Mouse (Mus musculus) limb, embryonic 10.5 days (tissue): ENCODE data around the gene Diaph3. TPM values are rescaled to one million over a fixed set of nuclear protein-coding genes. Genes with fewer than 3 reads are reported as not detected.
"Not testable (repeated sequence)": the region's sequence is repeated elsewhere in the genome, so short reads cannot be mapped to it uniquely, and the experiment has no call there.

Source experiments
- DNase-seq: peaks from one replicate; pipeline ENCODE4 v3.0.0-alpha.2; 2017; ENCODE audit warnings: low spot score
- H3K27ac ChIP-seq: fragments of 300-500 bp; sonication (generic); 2 replicates; pipeline ENCODE4 v1.5.1; 2016; ENCODE audit warnings: mild to moderate bottlenecking
- H3K27me3 ChIP-seq: fragments of 300-500 bp; sonication (generic); 2 replicates; pipeline ENCODE4 v1.6.1; 2016; ENCODE audit warnings: low read depth, mild to moderate bottlenecking; ENCODE audit not compliant: poor library complexity, severe bottlenecking
- H3K36me3 ChIP-seq: fragments of 300-500 bp; sonication (generic); 2 replicates; pipeline ENCODE4 v1.6.1; 2016; ENCODE audit warnings: mild to moderate bottlenecking, moderate library complexity
- H3K4me1 ChIP-seq: fragments of 300-500 bp; sonication (generic); 2 replicates; pipeline ENCODE4 v1.6.1; 2016
- H3K4me3 ChIP-seq: fragments of 300-500 bp; sonication (generic); 2 replicates; pipeline ENCODE4 v1.5.1; 2016; ENCODE audit warnings: mild to moderate bottlenecking, moderate library complexity
- H3K9me3 ChIP-seq: fragments of 300-500 bp; sonication (generic); replicated peaks from 2 replicates; pipeline ENCODE4 v1.6.1; 2016; ENCODE audit warnings: mild to moderate bottlenecking
- WGBS: fragments of 180-500 bp; shearing (Covaris S2); methylation state at CpG from one replicate; pipeline ENCODE4 v1.1.7; 2016; 5-methylcytosine and 5-hydroxymethylcytosine counted together
- polyA plus RNA-seq: library from polyadenylated mRNA; unstranded; fragments of >200 nt; fragmentation: Nextera tagmentation; extraction: Ambion mirVana; gene quantifications from 2 replicates; pipeline ENCODE4 v1.2.1, GENCODE M21; 2016

Diaph3 gene
- polyA plus RNA-seq, 1 experiment from 2014 or later, result 12.6 TPM

GRCm38 (mm10) chr14:86741855-86742531 is 399.0 kb downstream of the Diaph3 start:
- H3K4me3 ChIP-seq, result no peak overlapping the region
- 90% methylated on average over 7 of the region's 7 CpGs for WGBS
- no peaks in the 10 kb centered on the region for H3K36me3 ChIP-seq
- no peak for DNase-seq
- no peaks in the 10 kb centered on the region for H3K4me1 ChIP-seq
- no peaks in the 10 kb centered on the region for H3K27me3 ChIP-seq
- no peak overlapping the region for H3K27ac ChIP-seq
- no peaks in the 10 kb centered on the region for H3K9me3 ChIP-seq

- DNase-seq, result no peak
- WGBS, result 74% methylated on average over 5 of the region's 5 CpGs
- H3K27ac ChIP-seq, result no peak overlapping the region
- H3K4me3 ChIP-seq, result no peak overlapping the region
- H3K9me3 ChIP-seq, result no peaks in the 10 kb centered on the region
- H3K36me3 ChIP-seq, result no peaks in the 10 kb centered on the region
- no peaks in the 10 kb centered on the region for H3K27me3 ChIP-seq
- no peaks in the 10 kb centered on the region for H3K4me1 ChIP-seq
These were observed 402.1 kb downstream of the Diaph3 start for GRCm38 (mm10) chr14:86738916-86739315.

- WGBS, result 88% methylated on average over 1 of the region's 1 CpGs
- Histone ChIP-seq H3K27me3 (no peaks in the 10 kb centered on the region), H3K36me3 (no peaks in the 10 kb centered on the region), H3K4me1 (no peaks in the 10 kb centered on the region), H3K9me3 (no peaks in the 10 kb centered on the region), H3K4me3 (no peak overlapping the region), H3K27ac (no peak overlapping the region)
- no peak for DNase-seq
These were observed 404.4 kb downstream of the Diaph3 start for GRCm38 (mm10) chr14:86736646-86737045.

DNA sequence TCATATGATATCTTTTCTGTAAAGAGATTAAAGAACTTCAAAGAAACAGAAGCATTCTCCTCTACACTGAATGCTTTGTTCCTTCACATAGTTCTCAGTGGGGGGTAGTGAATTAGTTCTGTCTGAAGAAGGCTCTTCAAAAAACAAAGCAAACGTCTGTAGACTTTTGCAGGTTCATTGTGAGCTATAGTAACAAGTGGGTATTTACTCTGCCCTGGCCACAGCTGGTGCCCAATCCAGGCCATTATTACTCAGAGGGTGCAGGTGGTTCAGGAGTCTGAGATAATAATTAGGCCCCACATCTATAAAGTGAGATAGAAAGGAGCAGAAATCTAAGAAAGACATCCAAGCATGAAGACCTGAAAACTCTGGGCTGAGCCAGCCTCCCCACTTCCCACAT is 409.7 kb downstream of the Diaph3 start:
- no peak for DNase-seq

GRCm38 (mm10) chr14:86729617-86730098 is 411.4 kb downstream of the Diaph3 start:
- Histone ChIP-seq H3K36me3 (no peaks in the 10 kb centered on the region), H3K9me3 (no peaks in the 10 kb centered on the region), H3K4me3 (no peak overlapping the region), H3K4me1 (no peaks in the 10 kb centered on the region), H3K27ac (no peak overlapping the region), H3K27me3 (no peaks in the 10 kb centered on the region)
- DNase-seq, result no peak
- 81% methylated on average over 4 of the region's 4 CpGs for WGBS

More for the DNA sequence above, 409.7 kb downstream of the Diaph3 start:
- Histone ChIP-seq H3K27ac (no peak overlapping the region), H3K4me1 (no peaks in the 10 kb centered on the region), H3K27me3 (no peaks in the 10 kb centered on the region), H3K9me3 (no peaks in the 10 kb centered on the region), H3K36me3 (no peaks in the 10 kb centered on the region), H3K4me3 (no peak overlapping the region)
- WGBS, result 23% methylated on average over 1 of the region's 1 CpGs

- Histone ChIP-seq H3K27ac (no peak overlapping the region), H3K27me3 (no peaks in the 10 kb centered on the region), H3K4me1 (no peaks in the 10 kb centered on the region), H3K9me3 (no peaks in the 10 kb centered on the region), H3K36me3 (no peaks in the 10 kb centered on the region), H3K4me3 (no peak overlapping the region)
- DNase-seq, result no peak
- 89% methylated on average over 5 of the region's 5 CpGs for WGBS
These were observed 413.4 kb downstream of the Diaph3 start for GRCm38 (mm10) chr14:86727538-86728045.

GRCm38 (mm10) chr14:86721768-86722167 is 419.3 kb downstream of the Diaph3 start:
- DNase-seq, result no peak
- no peak overlapping the region for H3K4me3 ChIP-seq
- 91% methylated on average over 6 of the region's 6 CpGs for WGBS

GRCm38 (mm10) chr14:86721082-86721481 is 420.0 kb downstream of the Diaph3 start:
- Histone ChIP-seq H3K9me3 (no peaks in the 10 kb centered on the region), H3K4me3 (no peak overlapping the region), H3K36me3 (no peaks in the 10 kb centered on the region), H3K27me3 (no peaks in the 10 kb centered on the region), H3K4me1 (no peaks in the 10 kb centered on the region), H3K27ac (no peak overlapping the region)
- no peak for DNase-seq
- 89% methylated on average over 3 of the region's 3 CpGs for WGBS

More at GRCm38 (mm10) chr14:86721768-86722167, 419.3 kb downstream of the Diaph3 start:
- no peaks in the 10 kb centered on the region for H3K27me3 ChIP-seq
- H3K4me1 ChIP-seq, result no peaks in the 10 kb centered on the region
- H3K36me3 ChIP-seq, result no peaks in the 10 kb centered on the region
- H3K9me3 ChIP-seq, result no peaks in the 10 kb centered on the region
- no peak overlapping the region for H3K27ac ChIP-seq

GRCm38 (mm10) chr14:86720408-86720807 is 420.6 kb downstream of the Diaph3 start:
- H3K4me3 ChIP-seq, H3K9me3 ChIP-seq, H3K36me3 ChIP-seq, DNase-seq, H3K4me1 ChIP-seq, H3K27ac ChIP-seq, H3K27me3 ChIP-seq: not testable (repeated sequence)

DNA sequence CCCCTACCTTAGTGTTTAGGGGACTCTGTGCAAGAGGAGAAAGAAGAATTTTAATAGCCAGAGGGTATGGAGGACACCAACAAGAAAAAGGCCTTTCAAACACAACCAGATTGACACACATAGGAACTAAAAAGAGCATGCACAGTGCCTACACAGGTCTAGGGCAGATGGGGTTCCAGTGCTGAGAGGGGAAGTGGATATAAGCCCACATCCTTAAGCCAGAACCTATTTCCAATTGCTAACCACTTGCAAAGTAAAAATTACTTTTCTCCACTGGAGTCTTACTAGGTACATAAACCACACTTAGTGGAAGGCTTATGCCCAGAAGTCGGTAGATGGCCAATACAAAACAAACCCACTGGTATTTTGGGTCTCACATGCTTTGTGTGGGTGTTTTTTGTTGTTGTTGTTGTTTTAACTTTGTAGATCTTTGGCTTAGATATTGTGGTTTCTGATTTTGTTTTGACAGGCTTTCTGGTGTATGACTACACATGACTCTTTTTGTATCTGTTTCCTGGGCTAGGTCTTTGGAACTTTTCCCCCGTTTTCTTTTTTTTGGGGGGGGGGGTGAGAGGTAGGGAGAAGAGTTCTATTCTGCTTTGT is 426.8 kb downstream of the Diaph3 start:
- Histone ChIP-seq H3K27me3 (no peaks in the 10 kb centered on the region), H3K4me3 (no peak overlapping the region), H3K27ac (no peak overlapping the region), H3K9me3 (no peaks in the 10 kb centered on the region), H3K36me3 (no peaks in the 10 kb centered on the region), H3K4me1 (peaks cover 8% of the 10 kb centered on the region; the same call in 1 of the 2 replicates)
- 84% methylated on average over 2 of the region's 2 CpGs for WGBS
- DNase-seq, result no peak

DNA sequence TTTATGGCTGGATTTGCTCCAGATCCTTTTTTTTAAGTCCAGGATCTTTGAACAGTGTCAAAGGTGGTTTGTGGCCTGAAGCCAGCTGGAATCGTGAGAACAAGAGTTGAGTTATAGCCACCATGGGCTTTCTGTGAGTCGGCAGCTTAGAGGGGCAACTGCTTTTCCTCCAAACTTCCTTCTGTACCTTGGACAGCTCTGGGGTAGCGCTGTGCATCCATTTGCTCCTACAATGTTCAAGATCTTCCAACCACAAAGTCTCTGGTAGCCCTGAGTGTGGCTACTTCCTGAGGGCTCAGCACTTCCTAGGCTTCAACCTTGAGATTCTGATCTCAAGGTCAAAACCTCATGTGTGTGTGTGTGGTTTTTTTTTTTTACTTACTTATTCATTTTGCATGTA is 437.0 kb downstream of the Diaph3 start:
- Histone ChIP-seq H3K36me3 (no peaks in the 10 kb centered on the region), H3K27ac (no peak overlapping the region), H3K27me3 (no peaks in the 10 kb centered on the region), H3K9me3 (no peaks in the 10 kb centered on the region), H3K4me3 (no peak overlapping the region), H3K4me1 (no peaks in the 10 kb centered on the region)
- no peak for DNase-seq
- WGBS, result 67% methylated on average over 3 of the region's 3 CpGs

DNA sequence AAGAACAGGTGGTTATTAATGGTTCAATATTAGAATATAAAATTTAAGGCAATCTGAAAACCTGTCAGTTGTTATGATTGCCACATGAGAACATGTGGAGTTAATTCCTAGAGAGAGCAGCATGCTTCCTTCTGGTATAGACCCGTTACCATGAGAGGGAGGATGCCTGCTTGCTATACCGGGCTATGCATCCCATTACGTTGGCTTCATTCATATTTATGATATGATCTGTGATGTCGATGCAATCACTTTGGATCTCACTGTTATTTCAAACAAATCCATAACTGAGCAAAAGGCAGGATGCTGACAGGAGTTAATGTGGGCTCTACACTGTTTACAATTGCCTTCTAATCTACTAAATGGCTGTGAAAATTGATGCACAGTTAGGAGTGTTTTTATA is 439.9 kb downstream of the Diaph3 start:
- H3K36me3 ChIP-seq, result no peaks in the 10 kb centered on the region
- H3K4me3 ChIP-seq, result no peak overlapping the region
- H3K9me3 ChIP-seq, result no peaks in the 10 kb centered on the region
- no peak overlapping the region for H3K27ac ChIP-seq
- WGBS, result 84% methylated on average over 4 of the region's 4 CpGs
- no peaks in the 10 kb centered on the region for H3K27me3 ChIP-seq
- no peaks in the 10 kb centered on the region for H3K4me1 ChIP-seq
- no peak for DNase-seq

DNA sequence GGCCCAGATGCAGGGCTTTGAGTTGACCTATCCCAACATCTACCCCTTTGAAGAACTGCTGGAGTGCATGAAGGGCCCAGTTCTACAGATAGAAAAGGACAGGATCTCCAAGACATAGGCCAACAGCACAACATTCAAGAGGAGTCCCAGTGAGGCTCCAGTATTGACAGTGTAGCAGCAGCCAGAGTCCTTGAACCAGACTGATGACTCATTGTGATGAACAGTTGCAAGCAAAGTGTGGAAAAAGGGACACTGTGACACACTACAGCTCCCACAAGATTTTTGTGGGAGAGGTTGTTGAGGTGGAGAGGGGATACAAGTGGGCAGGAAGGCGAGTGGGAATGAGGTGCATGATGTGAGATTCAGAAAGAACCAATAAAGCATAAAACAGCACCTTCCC is 443.1 kb downstream of the Diaph3 start:
- Histone ChIP-seq H3K36me3 (no peaks in the 10 kb centered on the region), H3K4me1 (peaks cover 9% of the 10 kb centered on the region), H3K9me3 (no peaks in the 10 kb centered on the region), H3K27me3 (no peaks in the 10 kb centered on the region), H3K27ac (no peak overlapping the region), H3K4me3 (no peak overlapping the region)
- 94% methylated on average over 1 of the region's 1 CpGs for WGBS
- no peak for DNase-seq
